Mouse (Mus musculus) stomach, embryonic 16.5 days (tissue): ENCODE measurements at regions not wholly inside any gene's neighbourhood (a gene's known extent, or its start where the extent isn't known, plus 50 kb on each side); places are given as distances from the start of the nearest gene placed in this dataset.

Experiments used
- ATAC-seq: fragments of 200-750 bp; cut with Nextera tagmentation; 2 replicates; pipeline ENCODE4 v1.8.0; 2017; ENCODE audit warnings: moderate number of reproducible peaks, moderate TSS enrichment; ENCODE audit not compliant: insufficient read depth, low FRiP score
- H3K27ac ChIP-seq: fragments of 300-500 bp; sonication (generic); 2 replicates; pipeline ENCODE4 v1.5.1; 2014; ENCODE audit warnings: low read length
- H3K27me3 ChIP-seq: fragments of 300-500 bp; sonication (generic); 2 replicates; pipeline ENCODE4 v1.6.1; 2014; ENCODE audit warnings: low read length, control low read depth, mixed read lengths; ENCODE audit not compliant: control insufficient read depth, insufficient read depth
- H3K36me3 ChIP-seq: fragments of 300-500 bp; sonication (generic); 2 replicates; pipeline ENCODE4 v1.6.1; 2014; ENCODE audit warnings: low read length; ENCODE audit not compliant: control insufficient read depth, insufficient read depth
- H3K4me1 ChIP-seq: fragments of 300-500 bp; sonication (generic); 2 replicates; pipeline ENCODE4 v1.6.1; 2014; ENCODE audit warnings: low read length, control low read depth, mixed read lengths; ENCODE audit not compliant: control insufficient read depth, insufficient read depth
- H3K4me2 ChIP-seq: fragments of 300-500 bp; sonication (generic); 2 replicates; pipeline ENCODE4 v1.6.1; 2014; ENCODE audit warnings: low read depth, low read length, mixed read lengths
- H3K4me3 ChIP-seq: fragments of 300-500 bp; sonication (generic); replicated peaks from 2 replicates; pipeline ENCODE4 v1.5.1; 2014; ENCODE audit warnings: mild to moderate bottlenecking, low read length
- H3K9ac ChIP-seq: fragments of 300-500 bp; sonication (generic); 2 replicates; pipeline ENCODE4 v1.6.1; 2014; ENCODE audit warnings: low read length
- H3K9me3 ChIP-seq: fragments of 300-500 bp; sonication (generic); replicated peaks from 2 replicates; pipeline ENCODE4 v1.6.1; 2016; ENCODE audit warnings: low read length, control low read depth; ENCODE audit not compliant: control insufficient read depth
- WGBS: fragments of 180-500 bp; shearing (Covaris S2); extraction: QIAGEN DNeasy Blood & Tissue Kit; methylation state at CpG from one replicate; pipeline ENCODE4 v1.1.7; 2014; 5-methylcytosine and 5-hydroxymethylcytosine counted together

GRCm38 (mm10) chr9:41375984-41376651 is 214.6 kb upstream of the Ubash3b start:
- peak overlapping the region; percentile 26 for H3K4me3 ChIP-seq
- peak overlapping the region; percentile 53 for H3K4me2 ChIP-seq
- no peaks in the 10 kb centered on the region for H3K36me3 ChIP-seq
- peak overlapping the region; percentile 50 for H3K9ac ChIP-seq
- ATAC-seq: no peak
- no peaks in the 10 kb centered on the region for H3K27me3 ChIP-seq
- no peaks in the 10 kb centered on the region for H3K9me3 ChIP-seq
- H3K27ac ChIP-seq: no peak overlapping the region
- H3K4me1 ChIP-seq: peaks cover 21% of the 10 kb centered on the region
- WGBS: 13% methylated on average over 24 of the region's 24 CpGs

- Histone ChIP-seq H3K4me1 (peaks cover 21% of the 10 kb centered on the region), H3K4me3 (no peak overlapping the region), H3K36me3 (no peaks in the 10 kb centered on the region), H3K27me3 (no peaks in the 10 kb centered on the region), H3K9me3 (no peaks in the 10 kb centered on the region), H3K27ac (no peak overlapping the region), H3K4me2 (no peak overlapping the region), H3K9ac (no peak overlapping the region)
- WGBS: 53% methylated on average over 14 of the region's 14 CpGs
- ATAC-seq: no peak
These were observed 213.3 kb upstream of the Ubash3b start for GRCm38 (mm10) chr9:41374591-41375481.

DNA sequence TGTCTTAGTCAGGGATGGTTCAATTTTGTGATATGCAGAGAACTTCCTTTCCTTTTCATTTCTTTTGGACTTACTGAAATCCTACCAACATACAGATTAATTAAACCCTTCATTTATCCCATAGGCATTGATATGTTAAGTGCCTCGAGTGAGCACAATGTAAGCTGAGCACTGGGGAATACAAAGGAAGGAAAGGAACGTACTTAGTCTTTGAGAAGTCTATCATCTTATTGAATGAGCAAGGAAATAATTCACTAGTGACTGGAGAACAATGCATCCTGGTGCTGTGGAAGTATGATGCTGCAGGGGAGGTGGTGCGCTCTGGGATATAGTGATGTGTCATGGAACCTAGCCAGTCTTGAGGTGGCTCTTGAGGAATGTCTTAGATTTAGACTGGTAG is 204.9 kb upstream of the Ubash3b start:
- H3K36me3 ChIP-seq: no peaks in the 10 kb centered on the region
- no peak overlapping the region for H3K4me2 ChIP-seq
- H3K9me3 ChIP-seq: no peaks in the 10 kb centered on the region
- H3K9ac ChIP-seq: no peak overlapping the region
- 73% methylated on average over 3 of the region's 3 CpGs for WGBS
- H3K27me3 ChIP-seq: no peaks in the 10 kb centered on the region; the same call in 1 of the 2 replicates
- no peak for ATAC-seq
- no peak overlapping the region for H3K27ac ChIP-seq
- no peaks in the 10 kb centered on the region for H3K4me1 ChIP-seq
- H3K4me3 ChIP-seq: no peak overlapping the region

GRCm38 (mm10) chr9:41365251-41365650 is 203.8 kb upstream of the Ubash3b start:
- Histone ChIP-seq H3K9me3 (no peaks in the 10 kb centered on the region), H3K27me3 (no peaks in the 10 kb centered on the region; the same call in 1 of the 2 replicates), H3K9ac (no peak overlapping the region), H3K36me3 (no peaks in the 10 kb centered on the region), H3K4me3 (no peak overlapping the region), H3K27ac (no peak overlapping the region), H3K4me1 (no peaks in the 10 kb centered on the region), H3K4me2 (no peak overlapping the region)
- 33% methylated on average over 5 of the region's 5 CpGs for WGBS
- no peak for ATAC-seq

GRCm38 (mm10) chr9:41364442-41365250 is 203.1 kb upstream of the Ubash3b start:
- Histone ChIP-seq H3K9me3 (no peaks in the 10 kb centered on the region), H3K9ac (no peak overlapping the region), H3K27ac (no peak overlapping the region), H3K36me3 (no peaks in the 10 kb centered on the region), H3K4me3 (no peak overlapping the region), H3K4me1 (no peaks in the 10 kb centered on the region), H3K27me3 (no peaks in the 10 kb centered on the region; the same call in 1 of the 2 replicates), H3K4me2 (no peak overlapping the region)
- WGBS: 58% methylated on average over 6 of the region's 6 CpGs
- no peak for ATAC-seq

DNA sequence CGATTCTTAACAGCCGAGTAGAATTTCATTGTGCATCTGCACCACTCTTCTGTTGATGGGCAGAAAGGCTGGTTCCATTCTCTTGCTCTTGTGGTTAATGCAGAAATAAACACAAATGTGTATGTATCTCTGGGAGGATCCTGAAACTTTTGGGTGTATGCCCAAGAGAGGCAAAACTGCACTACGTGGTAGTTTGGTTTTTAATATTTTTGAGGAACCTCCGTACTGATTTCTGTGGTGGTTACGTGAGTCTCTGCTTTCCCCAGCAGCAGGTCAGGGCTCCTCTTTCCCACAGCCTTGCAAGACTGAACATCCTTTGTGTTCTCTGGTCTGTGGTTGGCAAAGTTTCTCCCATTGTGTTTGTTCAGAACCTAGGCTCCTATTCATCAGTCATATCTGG is 198.9 kb upstream of the Ubash3b start:
- WGBS: 71% methylated on average over 5 of the region's 5 CpGs
- Histone ChIP-seq H3K4me3 (no peak overlapping the region), H3K36me3 (no peaks in the 10 kb centered on the region), H3K27me3 (no peaks in the 10 kb centered on the region; the same call in 1 of the 2 replicates), H3K27ac (no peak overlapping the region), H3K4me1 (no peaks in the 10 kb centered on the region), H3K4me2 (no peak overlapping the region), H3K9ac (no peak overlapping the region), H3K9me3 (no peaks in the 10 kb centered on the region)
- ATAC-seq: no peak

- H3K4me1 ChIP-seq: no peaks in the 10 kb centered on the region
- no peaks in the 10 kb centered on the region; the same call in 1 of the 2 replicates for H3K27me3 ChIP-seq
- H3K4me2 ChIP-seq: no peak overlapping the region
- WGBS: 85% methylated on average over 3 of the region's 3 CpGs
- H3K4me3 ChIP-seq: no peak overlapping the region
- H3K36me3 ChIP-seq: no peaks in the 10 kb centered on the region
- H3K9me3 ChIP-seq: no peaks in the 10 kb centered on the region
- ATAC-seq: no peak
- H3K27ac ChIP-seq: no peak overlapping the region
- no peak overlapping the region for H3K9ac ChIP-seq
These were observed 197.8 kb upstream of the Ubash3b start for GRCm38 (mm10) chr9:41359286-41359685.

- Histone ChIP-seq H3K36me3 (no peaks in the 10 kb centered on the region), H3K9ac (no peak overlapping the region), H3K4me2 (no peak overlapping the region), H3K4me1 (no peaks in the 10 kb centered on the region), H3K27ac (no peak overlapping the region), H3K9me3 (no peaks in the 10 kb centered on the region), H3K4me3 (no peak overlapping the region), H3K27me3 (no peaks in the 10 kb centered on the region)
- ATAC-seq: no peak
- WGBS: 65% methylated on average over 2 of the region's 2 CpGs
These were observed 183.8 kb upstream of the Ubash3b start for GRCm38 (mm10) chr9:41345338-41345737.
